Mouse (Mus musculus) heart, postnatal 10 days (tissue): ENCODE results near the gene Prnd. TPM values are rescaled to one million over a fixed set of nuclear protein-coding genes. Genes with fewer than 3 reads are reported as not detected.

Source experiments
- total RNA-seq, 2 experiments: library from RNA; stranded (reverse); gene quantifications; 2 replicates each; pipeline ENCODE4 v1.2.3; 2021

Prnd gene
- total RNA-seq, 2 experiments from 2014 or later: 16.1 to 26.7 TPM

Other genes starting within 250 kb of the Prnd start
- gene Erv3, start 91.1 kb upstream of the Prnd start, total RNA-seq: not detected
- gene Prnp, start 40.9 kb upstream of the Prnd start, total RNA-seq: 100 to 1,000 TPM in 1 of 2 experiments, 10 to 100 TPM in 1; 83.6 to 102 TPM
- 1 to 10 TPM; 1.4 to 6.6 TPM for gene Prn, start 40.9 kb upstream of the Prnd start, total RNA-seq
- gene Rassf2, start 79.4 kb downstream of the Prnd start, total RNA-seq: 10 to 100 TPM; 16.2 TPM
- 10 to 100 TPM; 18.7 to 22.6 TPM for gene Slc23a2, start 194.2 kb downstream of the Prnd start, total RNA-seq